Mouse (Mus musculus) brain, adult 2 months (tissue): Measurements from ENCODE around the gene Hoxa6.

Source experiments
- DNase-seq: peaks from one replicate; pipeline ENCODE4 v3.0.0; 2011; ENCODE audit warnings: low read depth, low spot score

Gene Hoxa6

DNA sequence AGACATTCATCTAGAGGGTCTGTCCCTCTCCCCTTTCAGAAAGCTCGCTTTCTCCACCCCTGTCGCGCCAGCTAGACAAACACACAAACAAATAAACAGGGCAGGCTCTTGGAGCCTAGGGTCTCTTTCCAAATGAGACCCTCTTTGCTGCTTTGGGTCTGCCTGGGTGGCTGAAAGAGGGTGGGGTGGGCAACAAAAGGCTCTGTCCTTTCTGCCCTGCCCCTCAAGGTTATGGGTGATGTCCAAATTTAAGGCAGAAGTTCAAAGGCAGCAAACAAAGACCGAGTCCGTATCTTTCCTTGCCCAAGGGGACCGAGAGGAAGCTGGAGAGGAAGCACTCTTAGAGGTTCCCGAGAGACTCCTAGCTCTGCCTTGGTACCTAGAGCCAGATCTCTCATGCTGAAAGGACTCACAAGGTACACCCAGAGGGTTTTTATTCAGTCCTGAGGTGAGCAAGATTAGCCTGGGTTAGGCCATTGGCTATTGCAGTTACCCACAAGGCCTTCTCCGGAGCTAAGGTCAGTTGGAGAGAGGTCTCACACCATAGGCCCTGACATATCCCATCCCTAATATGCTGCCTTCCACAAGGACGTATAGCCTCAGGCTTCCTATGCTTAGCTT, 32.6 kb upstream of the Hoxa6 start:
- no peak for DNase-seq

DNA sequence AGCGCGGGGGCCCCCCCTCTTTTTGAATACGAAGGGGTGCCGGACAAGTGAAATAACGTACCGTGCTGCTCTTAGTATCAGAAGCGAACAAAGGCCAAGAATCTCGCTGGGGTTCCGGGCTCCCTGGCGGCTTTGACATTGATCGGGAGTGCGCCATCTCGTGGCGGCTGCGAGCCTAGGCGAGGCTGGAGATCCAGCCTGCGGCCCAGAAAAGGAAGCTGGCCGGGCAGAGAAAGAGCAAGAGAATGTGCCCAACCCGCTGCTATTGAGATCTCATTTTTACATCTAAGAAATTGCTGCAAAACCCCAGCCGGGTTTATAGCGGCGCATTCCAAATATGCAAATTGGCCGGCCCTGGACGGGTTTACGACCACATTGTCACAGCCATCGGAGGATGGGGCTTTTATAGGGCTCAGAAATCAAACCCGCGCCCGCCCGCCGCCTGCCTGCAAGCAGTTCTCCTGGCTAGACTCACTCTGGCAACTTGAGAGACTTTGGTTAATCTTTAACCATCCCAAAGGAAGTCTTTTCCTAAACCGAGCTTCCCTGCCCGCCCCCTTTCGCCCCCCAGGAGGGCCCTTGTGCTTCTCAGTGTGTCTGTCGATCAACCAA, 32.0 kb upstream of the Hoxa6 start, which contains the start of gene Hoxa10:
TSS of gene Hoxa10 (minus strand) at position 466 of the 612 bp plus-strand sequence.
- peak; percentile 35 for DNase-seq

DNA sequence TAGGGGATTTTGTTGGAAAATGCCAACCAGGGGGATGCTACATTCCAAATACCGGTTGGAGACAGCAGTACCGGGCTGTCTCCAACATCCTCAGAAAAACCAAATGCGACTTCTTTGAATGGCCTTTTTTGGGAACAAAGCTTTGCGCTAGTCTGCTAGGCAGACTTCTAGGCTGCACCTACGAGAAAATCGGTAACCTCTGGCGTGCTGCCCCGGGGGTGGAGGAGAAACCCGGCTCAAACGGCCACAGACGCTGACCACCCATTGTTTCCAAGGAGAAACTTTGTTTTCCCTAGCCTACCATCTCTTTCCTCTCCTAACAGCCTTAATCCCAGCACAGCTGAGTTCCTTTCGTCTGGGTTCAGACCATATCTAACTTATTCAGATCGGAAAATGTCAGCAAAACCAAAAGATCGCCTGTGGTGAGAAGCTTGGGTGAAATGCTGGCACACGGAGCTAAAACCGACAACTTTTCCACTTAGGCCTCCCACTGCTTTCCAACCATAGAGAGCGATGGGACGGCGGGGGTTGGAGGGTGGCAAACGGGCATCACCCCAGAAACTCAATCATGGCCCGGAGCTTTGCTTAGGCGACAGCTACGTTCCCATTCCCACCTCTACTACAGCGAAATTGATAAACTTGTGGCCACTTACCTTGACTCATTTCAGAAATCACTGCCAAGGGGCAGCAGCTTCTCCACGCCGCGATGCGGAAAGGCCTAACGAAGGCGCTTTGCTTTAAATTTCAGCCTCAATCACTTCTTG, 31.3 kb upstream of the Hoxa6 start:
- DNase-seq = no peak

DNA sequence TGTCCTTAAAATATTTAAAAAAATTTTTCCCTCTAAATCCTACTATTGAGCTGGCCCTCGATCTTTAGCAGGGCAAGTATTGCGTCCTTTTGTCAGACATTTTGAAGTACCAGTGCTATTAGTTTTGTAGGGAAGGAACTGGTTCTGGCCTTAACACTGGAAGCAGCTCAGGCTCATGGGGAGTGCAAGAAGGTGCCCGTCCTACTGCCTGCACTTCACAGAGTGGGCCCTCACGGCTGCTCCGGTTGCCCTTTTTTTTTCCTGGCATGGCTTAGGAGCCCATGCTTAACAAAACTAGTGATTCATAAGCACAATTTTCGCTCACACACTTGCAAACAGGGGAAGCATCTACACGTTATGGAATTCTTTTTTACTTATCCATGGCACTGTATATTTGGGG, 30.5 kb upstream of the Hoxa6 start:
- no peak for DNase-seq

DNA sequence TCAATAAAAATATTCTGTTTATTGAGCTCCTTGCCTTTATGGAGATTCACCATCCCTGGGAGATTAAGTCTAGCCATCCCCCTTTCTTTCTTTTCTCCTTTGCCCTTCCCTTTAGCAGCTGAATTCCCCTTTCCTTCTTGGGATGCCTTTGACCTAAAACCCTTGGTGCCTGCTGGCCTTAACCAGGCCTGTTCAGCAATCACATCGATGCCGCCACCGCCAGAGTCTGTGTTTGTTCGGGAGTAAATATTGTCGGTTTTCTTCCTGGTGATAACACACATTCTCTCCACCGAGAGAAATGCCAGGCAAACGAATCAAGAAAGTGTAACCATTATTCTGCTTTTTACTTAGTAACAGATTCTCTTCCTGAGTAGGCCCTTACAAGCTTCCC, 29.6 kb upstream of the Hoxa6 start:
- DNase-seq = no peak

DNA sequence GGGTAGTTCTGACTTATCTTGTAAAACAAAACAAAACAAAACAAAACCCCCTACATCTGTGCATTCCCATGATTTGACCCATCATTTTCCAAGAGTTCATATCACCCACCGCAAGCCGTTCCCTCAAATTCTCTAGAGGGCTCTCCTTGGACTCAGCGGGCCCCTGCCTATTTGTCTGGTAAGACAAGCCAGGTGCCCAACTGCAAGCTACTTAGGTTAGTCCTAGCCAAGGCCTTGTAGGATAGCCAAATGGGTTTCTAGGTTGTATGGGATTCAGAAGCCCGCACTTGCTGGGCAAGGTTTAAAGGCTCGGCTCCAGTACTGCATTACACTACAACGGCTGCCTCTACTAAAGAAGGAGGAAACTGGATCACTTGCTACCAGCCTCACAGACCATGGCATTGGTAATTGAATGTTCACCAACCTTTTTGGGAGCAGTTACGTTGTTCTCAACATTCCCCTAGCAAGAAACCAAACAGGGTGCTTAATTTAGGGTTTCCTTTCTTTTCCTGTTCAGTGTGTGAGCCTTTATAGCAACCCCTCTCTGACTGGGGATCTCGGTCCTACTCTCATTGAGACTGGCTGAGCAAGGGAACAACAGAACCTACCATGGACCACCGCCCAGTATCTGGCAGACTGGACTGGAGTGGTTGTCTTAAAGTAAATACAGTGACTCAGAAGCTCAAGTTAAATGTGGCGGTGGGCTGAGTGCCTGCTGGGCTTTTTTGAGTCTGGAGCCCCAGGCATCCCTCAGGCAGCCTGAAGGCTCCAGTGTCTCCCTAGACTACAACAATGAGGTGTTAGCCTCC, 29.0 kb upstream of the Hoxa6 start:
- no peak for DNase-seq

DNA sequence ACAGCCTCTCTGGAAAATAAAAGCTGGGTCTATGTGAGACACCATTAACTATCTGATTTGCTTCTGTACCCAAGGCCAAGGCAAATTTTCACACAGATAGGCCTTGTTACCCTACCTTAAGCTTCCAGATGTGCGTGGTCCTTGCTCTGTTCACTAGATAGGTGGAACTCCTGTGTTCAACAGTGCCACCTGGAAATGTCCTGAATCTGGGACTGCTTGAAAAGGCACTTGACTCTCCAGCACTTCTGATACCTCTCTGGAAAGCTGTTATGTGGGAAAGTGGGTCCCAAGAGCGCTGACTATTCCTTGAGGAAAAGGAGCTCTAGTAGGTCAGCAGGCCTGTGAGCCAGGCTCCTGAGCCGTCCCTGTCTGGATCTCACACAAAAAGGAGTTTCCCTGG, 28.3 kb upstream of the Hoxa6 start:
- DNase-seq = no peak

DNA sequence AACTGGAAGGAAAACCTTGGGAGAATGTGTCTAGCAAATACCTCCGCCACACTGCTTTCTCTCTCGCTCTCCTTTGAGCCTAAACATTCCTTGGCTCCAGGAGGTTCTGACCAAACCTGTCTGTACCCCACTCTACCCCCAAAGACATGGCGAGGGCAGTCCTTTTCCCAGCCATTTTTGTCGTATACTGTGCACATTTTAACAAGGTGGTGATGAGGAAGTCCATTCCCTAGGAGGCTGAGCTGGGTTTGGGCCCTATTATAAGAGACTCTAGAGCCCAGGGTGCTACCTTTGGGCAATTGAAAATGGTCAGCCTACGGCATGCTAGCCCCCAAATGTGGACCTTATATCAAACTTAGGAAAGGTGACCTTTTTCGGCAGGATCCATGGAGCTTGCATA, 27.3 kb upstream of the Hoxa6 start:
- no peak for DNase-seq

DNA sequence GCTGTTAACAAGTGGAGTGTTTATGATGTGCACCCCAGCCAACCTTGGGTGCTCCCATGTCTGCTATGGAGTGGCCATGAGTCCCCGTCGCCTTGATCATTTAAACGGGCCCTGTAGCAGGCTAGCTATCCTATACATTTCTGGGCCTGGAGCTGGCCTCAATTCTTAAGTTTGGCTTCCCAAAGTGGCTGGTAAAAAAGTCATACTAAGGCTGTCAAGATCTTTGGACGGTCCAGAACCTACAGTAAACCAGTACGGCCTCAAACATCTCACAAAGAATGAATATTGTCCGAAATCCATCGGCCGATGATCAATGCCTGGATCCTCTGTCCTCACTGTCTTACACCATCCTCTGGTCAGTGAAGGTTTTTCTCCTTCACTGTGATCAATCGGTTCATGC, 26.7 kb upstream of the Hoxa6 start:
- DNase-seq = no peak

DNA sequence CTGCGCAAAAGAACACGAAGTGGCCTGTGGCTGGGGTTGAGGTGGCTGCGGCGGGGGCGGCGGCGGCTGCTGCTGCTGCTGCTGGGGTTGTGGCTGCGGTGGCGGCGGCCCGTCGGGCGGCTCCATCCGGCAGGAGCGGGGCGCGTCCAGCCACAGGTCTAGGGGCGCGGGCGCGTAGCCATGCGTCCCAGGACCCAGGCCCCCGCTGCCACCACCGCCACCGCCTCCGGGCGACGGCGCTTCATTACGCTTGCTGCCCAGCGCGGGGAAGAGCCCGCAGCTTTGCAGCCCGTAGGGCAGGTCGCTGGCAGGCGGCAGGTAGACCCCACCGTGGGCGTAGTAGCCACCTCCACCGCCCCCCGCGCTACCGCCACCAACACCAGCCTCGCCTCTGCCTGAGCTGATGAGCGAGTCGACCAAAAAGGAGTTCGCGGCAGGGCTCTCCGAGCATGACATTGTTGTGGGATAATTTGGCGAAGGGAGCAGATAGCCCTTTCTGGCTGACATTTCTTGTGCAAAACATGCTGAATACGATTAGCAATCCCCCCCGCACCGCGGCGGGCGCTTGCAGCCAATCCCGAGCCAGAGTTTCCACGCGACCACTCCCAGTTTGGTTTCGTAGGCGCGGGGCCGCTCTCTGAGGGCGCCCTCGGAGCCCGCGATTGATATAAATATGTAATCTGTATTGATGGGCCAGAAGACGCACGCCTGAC, 26.1 kb upstream of the Hoxa6 start:
- DNase-seq = no peak

DNA sequence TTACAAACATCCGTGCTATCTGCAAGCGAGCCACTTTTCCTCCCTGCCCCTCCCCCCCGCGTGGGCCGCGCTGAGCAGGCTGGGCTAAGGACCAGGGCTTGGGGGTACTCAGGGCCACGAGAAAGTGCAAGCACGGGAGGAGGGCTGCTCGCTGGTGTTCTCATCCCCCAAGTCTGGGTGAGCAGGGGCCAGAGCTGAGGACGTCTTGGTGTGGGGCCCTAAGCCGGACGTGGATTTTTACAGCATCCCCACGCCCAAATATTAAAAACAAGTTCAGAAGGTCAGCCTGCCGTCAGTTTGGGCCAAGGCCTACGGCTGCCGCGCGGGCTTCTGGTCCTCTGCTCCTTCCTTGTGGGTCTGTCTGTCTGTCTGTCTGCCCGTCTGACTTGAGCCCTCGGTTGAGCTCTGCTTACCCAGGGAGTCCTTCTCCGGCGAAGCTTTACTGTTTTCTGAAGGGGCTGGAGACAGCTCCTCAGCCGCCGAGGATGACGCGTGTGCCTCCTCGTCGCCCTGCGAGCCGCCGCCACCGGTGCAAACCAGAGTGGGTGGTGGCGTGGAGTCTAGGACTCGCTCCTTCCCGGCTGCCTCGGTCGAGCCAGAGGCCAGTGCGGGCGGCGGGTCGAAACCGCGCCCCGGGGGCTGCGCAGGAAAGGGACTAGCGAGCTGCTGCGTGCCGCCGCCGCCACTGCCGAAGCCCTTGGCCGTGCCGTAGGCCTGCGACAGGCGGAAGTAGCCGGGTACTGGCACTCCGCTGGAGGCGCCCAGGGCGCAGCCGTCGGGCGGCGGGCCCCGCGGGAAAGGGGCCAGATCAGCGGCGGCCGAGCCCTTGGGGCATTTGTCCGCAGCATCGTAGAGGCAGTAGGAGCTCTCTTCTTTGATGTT, 25.3 kb upstream of the Hoxa6 start:
- DNase-seq = no peak

DNA sequence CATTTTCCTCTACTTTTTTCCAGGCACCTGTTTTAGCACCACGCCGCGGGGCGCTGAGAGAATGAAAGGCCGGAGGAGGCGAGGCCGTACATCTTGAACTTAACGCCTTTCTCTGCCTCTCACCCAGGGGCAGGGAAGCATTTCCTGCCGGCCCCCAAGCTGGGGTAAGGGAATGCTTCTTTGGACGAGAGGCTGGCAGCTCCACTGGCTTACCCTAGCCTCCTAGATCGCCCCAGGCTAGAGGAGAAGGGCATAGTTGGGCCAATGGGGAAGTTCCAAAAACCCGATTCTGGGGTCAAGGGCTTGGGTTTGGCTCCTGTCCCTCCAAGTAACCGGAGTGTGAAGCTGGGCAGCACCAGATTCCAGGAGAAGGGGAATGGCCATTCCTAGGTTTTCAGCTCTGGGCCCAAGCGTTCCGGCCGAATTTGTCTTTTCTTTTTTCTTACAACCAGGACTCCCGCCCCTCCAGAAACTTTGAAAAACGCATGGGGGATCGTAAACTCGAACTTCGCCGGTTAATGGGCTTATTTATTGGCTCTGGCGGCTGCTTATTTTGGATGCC, 24.5 kb upstream of the Hoxa6 start:
- DNase-seq = no peak

DNA sequence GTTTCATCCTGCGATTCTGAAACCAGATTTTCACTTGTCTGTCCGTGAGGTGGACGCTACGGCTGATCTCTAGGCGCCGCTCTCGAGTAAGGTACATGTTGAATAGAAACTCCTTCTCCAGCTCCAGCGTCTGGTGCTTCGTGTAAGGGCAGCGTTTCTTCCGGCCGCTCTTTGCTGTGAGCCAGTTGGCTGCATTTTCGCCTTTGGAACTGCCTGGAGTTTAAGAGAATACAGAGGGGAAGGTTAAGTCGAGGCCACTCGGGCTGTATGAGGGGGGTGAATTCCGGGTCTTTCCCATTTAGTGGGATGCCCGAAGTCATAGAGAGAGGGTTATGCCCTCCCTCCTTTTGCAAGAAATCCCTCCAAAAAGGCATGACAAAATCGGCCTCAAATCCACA, 24.0 kb upstream of the Hoxa6 start:
- DNase-seq = no peak

DNA sequence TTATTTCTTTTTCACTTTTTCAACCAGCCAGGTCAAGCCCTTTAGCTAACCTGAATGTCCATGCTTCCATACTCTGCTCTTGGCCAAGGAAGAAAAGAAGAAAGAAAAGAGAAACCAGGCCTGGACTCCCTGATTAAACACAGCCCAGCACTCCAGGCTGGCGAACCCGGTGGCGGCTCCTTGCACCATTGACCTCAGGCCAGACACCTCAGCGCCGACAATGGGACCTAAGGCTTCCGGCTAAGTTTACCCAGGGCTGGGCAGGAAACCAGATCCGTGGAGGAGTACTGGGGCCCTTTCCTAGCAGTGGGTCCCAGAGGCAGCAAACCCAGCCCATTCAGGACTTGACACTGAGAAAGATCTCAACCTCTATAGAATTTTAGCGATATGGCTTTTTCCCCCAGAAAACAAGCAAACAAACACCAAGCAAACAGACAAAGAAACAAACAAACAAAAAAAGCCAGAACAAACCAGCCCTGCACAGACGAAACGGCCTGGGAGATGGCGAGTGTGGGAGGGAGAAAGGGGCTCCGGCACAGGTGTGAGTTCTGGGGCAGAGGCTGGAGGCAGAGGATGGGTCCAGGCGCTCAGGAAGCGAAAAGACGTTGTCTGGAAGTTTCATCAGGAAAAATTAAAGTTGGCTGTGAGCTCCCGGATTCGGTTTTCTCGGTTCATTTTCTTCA, 23.5 kb upstream of the Hoxa6 start:
- no peak for DNase-seq

DNA sequence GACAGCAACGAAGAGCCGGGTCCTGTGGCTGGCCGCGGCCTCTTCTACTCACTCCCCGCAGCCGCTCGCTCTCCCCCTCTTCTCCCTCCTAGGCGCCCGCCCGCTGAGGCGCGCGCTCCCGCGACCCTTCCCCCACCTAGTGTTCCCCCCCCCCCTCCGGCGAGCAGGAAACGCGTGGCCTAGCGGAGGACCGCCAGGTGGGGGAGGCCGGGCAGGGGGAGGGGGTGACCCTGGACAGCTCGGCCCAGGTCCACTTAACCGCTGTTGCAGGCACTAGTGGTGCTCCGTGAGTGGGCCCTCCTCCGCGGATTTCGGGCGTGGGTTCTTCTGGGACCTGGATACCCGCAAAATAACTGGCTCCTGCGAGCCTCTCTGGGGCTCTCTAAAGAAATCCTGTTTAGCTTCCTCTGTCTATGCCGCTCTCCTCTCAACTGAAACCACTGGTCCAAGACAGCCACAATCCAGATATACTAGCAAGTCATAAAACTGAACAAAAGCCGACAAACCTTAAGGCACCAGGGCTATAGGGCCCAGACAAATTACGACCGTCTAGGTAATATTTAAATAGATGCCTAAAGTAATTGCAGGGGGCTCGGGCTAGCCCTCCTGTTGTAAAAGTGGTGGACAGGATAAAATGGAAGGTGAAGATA, 22.1 kb upstream of the Hoxa6 start, which contains the start of gene Hoxa9:
TSS of gene Hoxa9 (minus strand) at position 574 of the 650 bp plus-strand sequence.
- DNase-seq = no peak

DNA sequence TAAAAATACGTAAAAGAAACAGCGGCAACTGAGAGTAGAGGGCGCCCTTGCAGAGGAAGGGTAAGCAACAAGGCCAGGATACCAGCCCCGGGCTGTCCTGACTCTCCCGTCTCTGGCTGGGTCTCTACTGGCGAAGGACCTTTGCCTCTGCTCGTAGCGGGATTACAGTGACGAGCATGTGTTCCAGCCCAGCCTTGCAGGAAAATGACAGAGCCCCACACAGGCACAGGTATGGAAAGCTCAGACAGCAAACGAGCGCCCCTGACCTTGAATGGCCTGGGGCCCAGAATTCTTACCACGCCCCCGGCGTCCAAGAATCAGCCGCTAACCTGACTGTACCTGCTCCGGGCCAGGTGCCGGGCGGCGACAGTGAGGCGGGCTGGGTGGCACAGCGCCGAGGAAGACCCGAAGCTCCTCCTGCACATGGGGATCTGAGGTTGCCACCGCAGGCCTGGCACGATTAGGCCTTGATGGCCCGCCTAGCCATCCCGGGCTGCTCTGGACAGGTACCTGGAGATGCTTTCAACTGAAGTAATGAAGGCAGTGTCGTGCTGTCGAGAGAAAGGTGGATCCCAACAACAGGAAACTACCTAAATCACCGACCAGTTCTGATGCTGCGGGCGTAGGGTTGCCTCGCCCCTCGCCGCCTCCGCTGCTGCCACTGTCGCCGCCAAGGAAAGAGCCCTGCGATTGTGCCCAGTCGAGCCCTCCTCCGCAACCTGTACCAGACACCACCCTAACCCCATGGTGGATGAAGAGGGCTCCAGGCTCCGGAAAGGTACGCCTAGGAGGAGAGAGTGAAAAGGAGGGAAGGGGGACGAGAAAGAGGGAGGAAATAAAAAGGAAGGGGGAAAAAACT, 21.3 kb upstream of the Hoxa6 start:
- no peak for DNase-seq

DNA sequence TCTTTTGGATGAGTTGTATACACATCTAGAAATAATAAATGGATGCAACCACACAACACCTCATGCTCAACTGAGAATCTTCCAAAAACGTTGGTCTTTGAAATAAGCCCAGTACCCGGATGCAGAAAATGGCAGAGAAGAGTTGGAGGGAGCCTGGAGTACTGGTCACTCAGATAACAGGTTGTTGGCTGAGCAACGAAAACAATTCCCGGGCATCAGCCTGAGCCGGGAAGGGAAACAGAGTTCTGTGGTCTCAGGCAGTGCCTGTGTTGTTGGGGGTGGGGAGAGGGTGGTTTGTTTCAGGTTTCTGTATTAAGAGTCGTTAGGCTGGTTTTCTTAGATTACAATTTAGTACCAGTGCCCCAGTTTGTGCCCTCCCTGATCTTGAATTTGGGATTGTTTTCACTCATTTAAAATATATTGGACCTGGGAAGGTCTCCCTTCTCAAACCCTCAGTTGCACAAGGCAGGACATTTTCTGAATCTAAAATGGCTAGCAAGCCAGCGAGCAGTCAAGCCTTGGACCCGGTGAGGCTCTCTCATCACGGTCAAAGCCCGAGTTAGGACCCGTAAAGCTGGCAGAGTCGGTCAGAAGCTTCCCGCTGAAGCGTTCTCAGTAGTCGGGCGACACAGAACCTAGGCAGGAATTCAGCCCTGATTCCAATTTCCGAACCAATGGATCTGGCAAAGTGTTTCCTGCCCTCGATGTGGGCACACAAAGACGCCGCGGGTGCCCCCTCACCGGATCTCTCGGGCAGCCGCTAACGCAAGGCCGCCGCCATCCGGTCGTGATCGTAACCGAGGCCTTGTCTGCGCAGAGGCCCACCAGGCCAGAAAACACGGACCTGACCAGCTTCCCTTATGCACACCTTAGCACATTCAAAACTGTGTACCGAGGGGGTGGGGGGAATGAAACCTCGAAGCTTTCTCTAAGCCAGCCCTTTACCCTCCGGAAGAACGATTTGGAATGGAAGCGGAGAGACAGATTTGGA, 20.2 kb upstream of the Hoxa6 start:
- DNase-seq = no peak
